Mouse (Mus musculus) forebrain, postnatal 0 days (tissue): ENCODE data around the gene Tmem219. TPM values are rescaled to one million over a fixed set of nuclear protein-coding genes. Genes with fewer than 3 reads are reported as not detected.

Experiments used
- ATAC-seq: fragments of 200-750 bp; cut with Nextera tagmentation; 2 replicates; pipeline ENCODE4 v1.8.0; 2017; ENCODE audit warnings: mild to moderate bottlenecking, moderate library complexity
- DNase-seq: peaks from one replicate; pipeline ENCODE4 v3.0.0-alpha.2; 2015
- H3K27ac ChIP-seq: fragments of 300-500 bp; sonication (generic); 2 replicates; pipeline ENCODE4 v1.5.1; 2014; ENCODE audit warnings: low read depth, mild to moderate bottlenecking, antibody characterized with exemption, low read length, moderate library complexity, mixed read lengths
- H3K27me3 ChIP-seq: fragments of 300-500 bp; sonication (generic); 2 replicates; pipeline ENCODE4 v1.6.1; 2014; ENCODE audit warnings: mild to moderate bottlenecking, low read length, mixed read lengths; ENCODE audit not compliant: insufficient read depth
- H3K36me3 ChIP-seq: fragments of 300-500 bp; sonication (generic); 2 replicates; pipeline ENCODE4 v1.6.1; 2014; ENCODE audit warnings: mild to moderate bottlenecking, moderate library complexity; ENCODE audit not compliant: insufficient read depth
- H3K4me1 ChIP-seq: fragments of 300-500 bp; sonication (generic); 2 replicates; pipeline ENCODE4 v1.6.1; 2014; ENCODE audit warnings: antibody characterized with exemption; ENCODE audit not compliant: insufficient read depth
- H3K4me2 ChIP-seq: fragments of 300-500 bp; sonication (generic); 2 replicates; pipeline ENCODE4 v1.6.1; 2014; ENCODE audit warnings: low read depth, mild to moderate bottlenecking, moderate library complexity
- H3K4me3 ChIP-seq: fragments of 300-500 bp; sonication (generic); 2 replicates; pipeline ENCODE4 v1.5.1; 2014; ENCODE audit warnings: low read depth, low read length, mixed read lengths
- H3K9ac ChIP-seq: fragments of 300-500 bp; sonication (generic); 2 replicates; pipeline ENCODE4 v1.6.1; 2014; ENCODE audit warnings: mild to moderate bottlenecking
- H3K9me3 ChIP-seq: fragments of 300-500 bp; sonication (generic); 2 replicates; pipeline ENCODE4 v1.6.1; 2016; ENCODE audit warnings: low read length
- CTCF ChIP-seq: sonication (generic); IDR thresholded peaks from 2 replicates; pipeline ENCODE4 v1.5.1; 2016; ENCODE audit warnings: antibody characterized with exemption, control low read depth, low read depth
- WGBS: fragments of 180-500 bp; shearing (Covaris S2); extraction: QIAGEN DNeasy Blood & Tissue Kit; methylation state at CpG from one replicate; pipeline ENCODE4 v1.1.7; 2014; 5-methylcytosine and 5-hydroxymethylcytosine counted together
- polyA plus RNA-seq: library from polyadenylated mRNA; unstranded; fragments of >200 nt; fragmentation: Nextera tagmentation; extraction: Ambion mirVana; gene quantifications from 2 replicates; pipeline ENCODE4 v1.2.1, GENCODE M21; 2015
- total RNA-seq: library from RNA; depleted of rRNA; stranded (reverse); fragments of >200 nt; gene quantifications from 2 replicates; pipeline ENCODE4 v1.2.3, GENCODE M21; 2014; rRNA removed

Tmem219 gene
- 22.8 and 23.8 TPM in 2 replicates for total RNA-seq
- polyA plus RNA-seq, result 44.7 and 45.4 TPM in 2 replicates

GRCm38 (mm10) chr7:126922624-126923060, at the start of gene Tmem219:
Gene Tmem219 (minus strand): TSS chr7:126922917.
- Histone ChIP-seq H3K27me3 (no peaks in the 10 kb centered on the region), H3K27ac (peak within 1 kb of the TSS; percentile 40; the same call in 1 of the 2 replicates), H3K9me3 (no peaks in the 10 kb centered on the region), H3K4me1 (no peaks in the 10 kb centered on the region), H3K36me3 (no peaks in the 10 kb centered on the region), H3K4me2 (no peak within 1 kb of the TSS), H3K9ac (no peak within 1 kb of the TSS), H3K4me3 (no peak within 1 kb of the TSS)
- WGBS, result 15% methylated on average over 5 of the region's 5 CpGs
- TF ChIP-seq CTCF, result no peak
- peak; percentile 47 for ATAC-seq
- DNase-seq, result peak; percentile 26

- ATAC-seq (no peak), DNase-seq (no peak)
- Histone ChIP-seq H3K9ac (no peak overlapping the region), H3K27ac (no peak overlapping the region), H3K4me3 (no peak overlapping the region), H3K36me3 (peaks cover 67% of the 10 kb centered on the region), H3K4me1 (no peaks in the 10 kb centered on the region), H3K27me3 (no peaks in the 10 kb centered on the region), H3K9me3 (no peaks in the 10 kb centered on the region), H3K4me2 (no peak overlapping the region)
- TF ChIP-seq CTCF, result no peak
- 59% methylated on average over 6 of the region's 6 CpGs for WGBS
Observed at GRCm38 (mm10) chr7:126967361-126967760, 44.6 kb upstream of the Tmem219 start.

DNA sequence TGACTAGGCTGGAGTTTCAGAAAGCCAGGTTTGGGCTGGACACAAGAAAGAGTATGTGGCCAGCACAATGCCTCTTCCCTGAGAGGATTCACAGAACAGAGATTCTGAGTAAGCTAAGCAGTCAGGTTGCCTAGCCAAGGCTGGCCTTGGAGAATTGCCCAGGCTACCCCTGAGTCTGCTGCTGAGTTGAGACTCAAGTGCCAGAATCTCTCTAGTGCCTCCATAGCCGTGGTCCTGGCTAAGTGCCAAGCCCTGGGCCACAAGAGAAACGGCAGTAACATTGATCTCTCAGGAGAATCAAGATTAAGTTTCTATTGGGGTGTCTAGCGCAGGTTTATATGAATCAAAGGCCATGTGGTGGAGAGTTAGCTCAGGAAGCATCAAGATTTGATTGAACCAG, 42.9 kb upstream of the Tmem219 start:
- no peaks in the 10 kb centered on the region for H3K4me1 ChIP-seq
- no peak overlapping the region for H3K4me2 ChIP-seq
- no peak for TF ChIP-seq CTCF
- H3K27me3 ChIP-seq, result no peaks in the 10 kb centered on the region
- no peaks in the 10 kb centered on the region for H3K9me3 ChIP-seq
- H3K36me3 ChIP-seq, result peaks cover 74% of the 10 kb centered on the region
- ATAC-seq, result no peak
- no peak overlapping the region for H3K27ac ChIP-seq
- H3K9ac ChIP-seq, result no peak overlapping the region
- no peak overlapping the region for H3K4me3 ChIP-seq
- WGBS, result 45% methylated on average over 3 of the region's 3 CpGs
- no peak for DNase-seq

- H3K27ac ChIP-seq, result no peak overlapping the region
- TF ChIP-seq CTCF, result peak; percentile 53
- no peaks in the 10 kb centered on the region for H3K4me1 ChIP-seq
- no peak overlapping the region for H3K4me2 ChIP-seq
- H3K9me3 ChIP-seq, result no peaks in the 10 kb centered on the region
- H3K4me3 ChIP-seq, result no peak overlapping the region
- ATAC-seq (no peak), DNase-seq (peak; percentile 14)
- peaks cover 83% of the 10 kb centered on the region for H3K36me3 ChIP-seq
- WGBS, result 28% methylated on average over 19 of the region's 19 CpGs
- no peaks in the 10 kb centered on the region for H3K27me3 ChIP-seq
- no peak overlapping the region for H3K9ac ChIP-seq
Observed at GRCm38 (mm10) chr7:126963548-126964286, 41.0 kb upstream of the Tmem219 start.

GRCm38 (mm10) chr7:126961965-126962364, 39.2 kb upstream of the Tmem219 start:
- 90% methylated on average over 4 of the region's 4 CpGs for WGBS
- H3K36me3 ChIP-seq, result peaks cover 75% of the 10 kb centered on the region

GRCm38 (mm10) chr7:126961095-126961494, 38.4 kb upstream of the Tmem219 start:
- Histone ChIP-seq H3K27me3 (no peaks in the 10 kb centered on the region), H3K4me1 (no peaks in the 10 kb centered on the region), H3K9ac (no peak overlapping the region), H3K36me3 (peaks cover 72% of the 10 kb centered on the region), H3K27ac (no peak overlapping the region), H3K4me2 (no peak overlapping the region), H3K9me3 (no peaks in the 10 kb centered on the region), H3K4me3 (no peak overlapping the region)
- DNase-seq (no peak), ATAC-seq (no peak)
- TF ChIP-seq CTCF, result no peak
- WGBS, result 90% methylated on average over 5 of the region's 5 CpGs

More at GRCm38 (mm10) chr7:126961965-126962364, 39.2 kb upstream of the Tmem219 start:
- Histone ChIP-seq H3K9me3 (no peaks in the 10 kb centered on the region), H3K4me2 (no peak overlapping the region), H3K4me3 (no peak overlapping the region), H3K27me3 (no peaks in the 10 kb centered on the region), H3K27ac (no peak overlapping the region), H3K4me1 (no peaks in the 10 kb centered on the region), H3K9ac (no peak overlapping the region)
- DNase-seq (no peak), ATAC-seq (no peak)
- no peak for TF ChIP-seq CTCF

DNA sequence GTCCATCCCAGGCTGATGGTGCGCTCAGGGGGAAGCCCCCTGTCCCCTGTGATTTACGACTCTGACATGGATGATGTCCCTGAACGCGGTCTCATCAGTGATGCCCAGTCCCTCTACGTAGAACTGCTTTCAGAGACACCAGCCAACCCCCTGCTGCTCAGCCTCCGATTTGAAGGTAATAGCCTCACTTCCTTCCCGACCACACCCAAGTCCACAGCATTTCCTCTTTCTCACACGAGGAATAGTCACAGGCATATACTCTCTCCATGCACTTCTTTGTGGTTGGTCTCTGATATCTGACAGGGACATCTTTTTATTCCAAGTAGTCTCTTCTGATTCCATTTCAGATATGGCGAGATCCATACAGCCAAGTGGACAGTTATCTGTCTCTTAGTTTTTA, 37.1 kb upstream of the Tmem219 start:
- Histone ChIP-seq H3K4me3 (no peak overlapping the region), H3K27me3 (no peaks in the 10 kb centered on the region), H3K9me3 (no peaks in the 10 kb centered on the region), H3K4me2 (no peak overlapping the region), H3K4me1 (no peaks in the 10 kb centered on the region), H3K36me3 (peaks cover 75% of the 10 kb centered on the region), H3K9ac (no peak overlapping the region), H3K27ac (no peak overlapping the region)
- 85% methylated on average over 9 of the region's 9 CpGs for WGBS
- DNase-seq (no peak), ATAC-seq (no peak)
- no peak for TF ChIP-seq CTCF
